Mouse (Mus musculus): ENCODE results near the gene Dnajc16. TPM values are rescaled to one million over a fixed set of nuclear protein-coding genes. Genes with fewer than 3 reads are reported as not detected.

The Dnajc16 gene
- polyA plus RNA-seq, 1 experiment from 2014 or later, result 4.0 TPM

DNA sequence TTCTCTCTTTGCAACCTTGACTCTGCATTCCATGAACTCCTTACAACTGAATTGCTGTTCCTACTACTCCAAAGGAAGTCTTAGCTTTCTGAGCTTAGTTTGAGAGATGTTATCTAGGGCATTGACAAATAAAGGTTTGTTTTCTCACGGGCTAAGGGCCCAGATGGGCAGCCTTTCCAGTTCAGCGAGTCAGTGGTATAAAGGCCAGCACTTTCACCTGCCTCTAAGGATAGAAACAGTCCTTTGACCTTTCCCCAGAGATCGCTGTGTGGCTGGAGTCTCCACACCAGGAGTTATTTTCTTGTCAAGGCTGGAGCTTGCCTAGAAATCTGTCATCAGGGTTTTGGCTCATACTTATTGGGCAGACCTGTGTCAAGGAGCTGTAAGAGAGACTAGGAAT lies 65.0 kb downstream of the Dnajc16 start:
- WGBS, result 59% methylated on average over 3 of the region's 3 CpGs
- H3K4me3 ChIP-seq (ENCODE audit: low read depth, low read length), result no peak overlapping the region
- H3K36me3 ChIP-seq (replicated peaks; ENCODE audit: control insufficient read depth, insufficient read depth, low read depth, low read length), result no peaks in the 10 kb centered on the region

DNA sequence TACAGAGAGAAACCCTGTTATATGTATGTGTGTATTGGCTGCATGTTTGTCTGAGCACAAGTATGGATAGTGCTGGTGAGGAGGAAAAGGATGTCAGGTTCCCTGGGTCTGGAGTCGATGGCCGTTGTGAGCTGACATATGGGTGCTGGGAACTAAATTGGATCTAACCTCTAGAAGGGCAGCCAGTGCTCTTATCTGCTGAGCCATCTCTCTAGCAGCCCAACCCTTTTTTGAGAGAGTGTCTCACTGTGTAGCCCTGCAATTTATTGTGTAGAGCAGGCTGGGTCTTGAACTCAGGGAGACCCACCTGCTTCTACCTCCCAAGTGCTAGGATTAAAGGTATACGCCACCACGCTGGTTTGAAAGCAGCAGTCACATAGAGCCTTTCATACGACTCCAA lies 65.5 kb downstream of the Dnajc16 start:
- ATAC-seq (replicated peaks; ENCODE audit: insufficient number of reproducible peaks, low FRiP score, low TSS enrichment, low read depth), result no peak
- WGBS, result 72% methylated on average over 5 of the region's 5 CpGs
- Histone ChIP-seq H3K9me3 (replicated peaks; ENCODE audit: control insufficient read depth, low read length) (no peaks in the 10 kb centered on the region), H3K27ac (replicated peaks; ENCODE audit: low read depth, low read length) (no peak overlapping the region), H3K9ac (replicated peaks; ENCODE audit: low read length) (no peak overlapping the region), H3K4me2 (ENCODE audit: low read depth, low read length) (no peak overlapping the region), H3K4me3 (ENCODE audit: low read depth, low read length) (no peak overlapping the region), H3K4me1 (ENCODE audit: control insufficient read depth, insufficient read depth, low read length) (no peaks in the 10 kb centered on the region), H3K36me3 (replicated peaks; ENCODE audit: control insufficient read depth, insufficient read depth, low read depth, low read length) (no peaks in the 10 kb centered on the region), H3K27me3 (ENCODE audit: control insufficient read depth, insufficient read depth, low read length) (no peaks in the 10 kb centered on the region)
- DNase-seq (ENCODE audit: low spot score), result no peak

More for the DNA sequence above, 65.0 kb downstream of the Dnajc16 start:
- H3K27ac ChIP-seq (replicated peaks; ENCODE audit: low read depth, low read length), result no peak overlapping the region
- no peak overlapping the region for H3K9ac ChIP-seq (replicated peaks; ENCODE audit: low read length)
- H3K27me3 ChIP-seq (ENCODE audit: control insufficient read depth, insufficient read depth, low read length), result no peaks in the 10 kb centered on the region
- no peaks in the 10 kb centered on the region for H3K9me3 ChIP-seq (replicated peaks; ENCODE audit: control insufficient read depth, low read length)
- no peaks in the 10 kb centered on the region for H3K4me1 ChIP-seq (ENCODE audit: control insufficient read depth, insufficient read depth, low read length)
- no peak overlapping the region for H3K4me2 ChIP-seq (ENCODE audit: low read depth, low read length)
- no peak for DNase-seq (ENCODE audit: low spot score)
- ATAC-seq (replicated peaks; ENCODE audit: insufficient number of reproducible peaks, low FRiP score, low TSS enrichment, low read depth), result no peak

DNA sequence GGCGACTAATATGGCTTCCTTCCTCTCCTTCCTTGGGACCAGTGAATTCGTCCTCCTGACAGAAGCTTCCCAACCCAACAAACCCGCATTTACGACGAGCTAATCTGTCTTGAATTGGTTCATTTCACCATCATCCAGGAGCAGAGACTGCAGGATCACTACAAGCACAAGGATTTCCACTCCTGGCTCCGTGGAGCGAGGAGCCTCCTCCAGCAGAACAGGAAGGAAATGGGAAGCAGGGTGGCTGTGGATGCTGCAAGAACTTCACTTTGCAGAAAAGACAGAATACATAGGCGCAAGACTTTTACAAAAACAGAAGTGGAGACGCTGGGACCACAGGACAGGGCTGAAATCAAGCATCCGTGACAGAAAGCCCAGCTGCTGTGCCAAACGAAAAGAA lies 66.1 kb downstream of the Dnajc16 start:
- Histone ChIP-seq H3K4me1 (ENCODE audit: control insufficient read depth, insufficient read depth, low read length) (no peaks in the 10 kb centered on the region), H3K36me3 (replicated peaks; ENCODE audit: control insufficient read depth, insufficient read depth, low read depth, low read length) (no peaks in the 10 kb centered on the region), H3K4me3 (ENCODE audit: low read depth, low read length) (no peak overlapping the region), H3K4me2 (ENCODE audit: low read depth, low read length) (no peak overlapping the region), H3K9me3 (replicated peaks; ENCODE audit: control insufficient read depth, low read length) (no peaks in the 10 kb centered on the region), H3K9ac (replicated peaks; ENCODE audit: low read length) (no peak overlapping the region), H3K27ac (replicated peaks; ENCODE audit: low read depth, low read length) (no peak overlapping the region), H3K27me3 (ENCODE audit: control insufficient read depth, insufficient read depth, low read length) (no peaks in the 10 kb centered on the region)
- DNase-seq (ENCODE audit: low spot score), result no peak
- no peak for ATAC-seq (replicated peaks; ENCODE audit: insufficient number of reproducible peaks, low FRiP score, low TSS enrichment, low read depth)
- 75% methylated on average over 11 of the region's 11 CpGs for WGBS

DNA sequence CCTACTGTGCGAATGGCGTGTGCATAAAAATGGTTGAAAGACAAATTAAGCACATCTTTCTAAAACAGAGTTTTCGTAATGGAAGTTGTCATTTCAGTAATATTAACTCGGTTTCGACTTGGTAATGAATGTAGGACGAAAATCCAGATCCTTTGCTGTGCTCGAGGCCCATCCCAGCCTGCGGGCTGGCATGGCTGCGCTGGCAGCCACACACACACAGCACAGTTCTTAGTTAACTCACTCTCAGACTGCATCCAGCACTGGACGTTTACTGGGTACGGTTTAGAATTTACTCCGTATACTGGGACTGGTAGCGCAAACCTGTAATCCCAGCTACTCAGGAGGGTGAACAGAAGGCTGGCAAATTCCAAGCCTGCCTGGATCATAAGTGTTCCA lies 67.1 kb downstream of the Dnajc16 start:
- Histone ChIP-seq H3K9me3 (replicated peaks; ENCODE audit: control insufficient read depth, low read length) (no peaks in the 10 kb centered on the region), H3K4me2 (ENCODE audit: low read depth, low read length) (peak overlapping the region; percentile 79), H3K27ac (replicated peaks; ENCODE audit: low read depth, low read length) (no peak overlapping the region), H3K9ac (replicated peaks; ENCODE audit: low read length) (peak overlapping the region; percentile 97), H3K4me3 (ENCODE audit: low read depth, low read length) (peak overlapping the region; percentile 99), H3K4me1 (ENCODE audit: control insufficient read depth, insufficient read depth, low read length) (no peaks in the 10 kb centered on the region), H3K27me3 (ENCODE audit: control insufficient read depth, insufficient read depth, low read length) (no peaks in the 10 kb centered on the region), H3K36me3 (replicated peaks; ENCODE audit: control insufficient read depth, insufficient read depth, low read depth, low read length) (no peaks in the 10 kb centered on the region)
- no peak for DNase-seq (ENCODE audit: low spot score)
- WGBS, result 10% methylated on average over 13 of the region's 13 CpGs
- ATAC-seq (replicated peaks; ENCODE audit: insufficient number of reproducible peaks, low FRiP score, low TSS enrichment, low read depth), result 0 out of 2 replicates have a peak, but pooled peaks have one; percentile 36

DNA sequence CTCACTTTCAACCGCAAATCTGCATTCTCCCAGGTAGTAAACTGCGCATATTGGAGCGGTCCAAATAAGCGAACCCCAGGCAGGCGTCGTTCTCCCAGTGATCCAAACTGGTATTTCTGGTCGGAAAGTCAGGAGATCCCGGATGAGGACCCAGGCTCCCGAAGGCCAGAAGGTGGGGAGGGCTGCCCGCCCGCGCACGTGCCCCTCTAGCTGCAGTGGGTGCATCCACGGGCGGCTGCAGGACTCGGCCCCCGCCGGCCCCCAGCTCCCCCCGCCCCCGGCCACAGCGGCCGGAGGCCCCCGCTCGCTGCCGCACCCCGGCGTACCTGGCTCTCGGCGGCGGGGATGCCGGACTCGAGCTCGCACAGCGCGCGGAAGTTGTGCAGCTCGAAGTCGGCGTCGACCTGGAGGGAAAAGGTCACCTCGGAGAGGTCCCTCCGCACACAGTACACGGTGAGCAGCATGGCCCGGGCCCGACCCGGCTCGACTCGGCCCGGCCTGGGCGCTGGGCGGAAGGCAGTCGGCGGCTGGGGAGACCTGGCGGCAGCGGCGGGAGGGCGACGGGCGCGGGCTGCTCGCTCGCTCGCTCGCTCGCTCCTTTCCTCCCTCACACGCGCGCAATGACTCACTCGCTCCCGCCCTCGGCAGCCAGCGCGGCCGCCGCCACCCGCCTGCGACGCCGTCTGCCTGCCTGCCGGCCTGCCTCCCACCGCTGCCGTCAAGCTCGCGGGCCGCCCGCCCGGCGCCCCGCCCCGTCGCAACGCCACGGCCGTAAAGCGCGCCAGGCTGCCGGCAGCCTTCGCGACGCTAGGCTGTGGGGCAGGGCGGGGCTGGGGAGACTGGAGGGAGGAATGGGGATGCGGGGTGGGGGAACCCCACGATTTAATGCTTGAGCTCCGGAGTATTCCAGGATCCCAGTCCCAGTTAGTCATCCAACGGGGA lies 67.7 kb downstream of the Dnajc16 start, which contains the start of gene Ddi2:
Gene Ddi2, minus strand, starts transcription at position 689 of the 942 bp plus-strand sequence.
- ATAC-seq (replicated peaks; ENCODE audit: insufficient number of reproducible peaks, low FRiP score, low TSS enrichment, low read depth) (peak; percentile 84), DNase-seq (ENCODE audit: low spot score) (peak; percentile 93)
- H3K27ac ChIP-seq (replicated peaks; ENCODE audit: low read depth, low read length), result peak within 1 kb of the TSS; percentile 87
- peak within 1 kb of the TSS; percentile 99 for H3K4me3 ChIP-seq (ENCODE audit: low read depth, low read length)
- under 1% methylated on average over 101 of the region's 105 CpGs for WGBS
- H3K4me1 ChIP-seq (ENCODE audit: control insufficient read depth, insufficient read depth, low read length), result no peaks in the 10 kb centered on the region
- H3K9ac ChIP-seq (replicated peaks; ENCODE audit: low read length), result peak within 1 kb of the TSS; percentile 97
- H3K36me3 ChIP-seq (replicated peaks; ENCODE audit: control insufficient read depth, insufficient read depth, low read depth, low read length), result no peaks in the 10 kb centered on the region
- H3K27me3 ChIP-seq (ENCODE audit: control insufficient read depth, insufficient read depth, low read length), result no peaks in the 10 kb centered on the region
- no peaks in the 10 kb centered on the region for H3K9me3 ChIP-seq (replicated peaks; ENCODE audit: control insufficient read depth, low read length)
- peak within 1 kb of the TSS; percentile 79 for H3K4me2 ChIP-seq (ENCODE audit: low read depth, low read length)

DNA sequence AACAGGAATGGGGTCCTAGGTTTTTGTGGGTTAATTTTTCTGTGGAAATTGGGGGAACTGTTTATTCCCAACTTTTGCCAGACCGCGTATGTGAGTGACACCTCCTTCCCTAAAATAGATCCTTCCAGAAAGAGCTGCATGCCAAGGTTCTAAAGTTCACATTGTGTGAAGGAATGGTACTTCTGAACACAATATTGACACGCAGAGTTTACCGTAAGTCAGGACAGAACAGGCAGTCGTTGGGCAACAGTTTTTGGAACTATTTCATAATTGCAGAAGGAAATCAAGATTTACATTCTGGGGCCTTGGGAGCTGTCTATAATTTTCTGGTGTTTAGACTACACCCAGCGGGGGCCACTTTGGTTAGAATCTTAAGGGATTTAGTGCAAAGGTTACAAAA lies 68.8 kb downstream of the Dnajc16 start:
- peak overlapping the region; percentile 99 for H3K4me3 ChIP-seq (ENCODE audit: low read depth, low read length)
- H3K27ac ChIP-seq (replicated peaks; ENCODE audit: low read depth, low read length), result no peak overlapping the region
- H3K27me3 ChIP-seq (ENCODE audit: control insufficient read depth, insufficient read depth, low read length), result no peaks in the 10 kb centered on the region
- no peaks in the 10 kb centered on the region for H3K4me1 ChIP-seq (ENCODE audit: control insufficient read depth, insufficient read depth, low read length)
- ATAC-seq (replicated peaks; ENCODE audit: insufficient number of reproducible peaks, low FRiP score, low TSS enrichment, low read depth), result no peak
- no peak overlapping the region for H3K9ac ChIP-seq (replicated peaks; ENCODE audit: low read length)
- H3K4me2 ChIP-seq (ENCODE audit: low read depth, low read length), result peak overlapping the region; percentile 79
- no peak for DNase-seq (ENCODE audit: low spot score)
- no peaks in the 10 kb centered on the region for H3K9me3 ChIP-seq (replicated peaks; ENCODE audit: control insufficient read depth, low read length)
- no peaks in the 10 kb centered on the region for H3K36me3 ChIP-seq (replicated peaks; ENCODE audit: control insufficient read depth, insufficient read depth, low read depth, low read length)
- WGBS, result 71% methylated on average over 6 of the region's 6 CpGs

DNA sequence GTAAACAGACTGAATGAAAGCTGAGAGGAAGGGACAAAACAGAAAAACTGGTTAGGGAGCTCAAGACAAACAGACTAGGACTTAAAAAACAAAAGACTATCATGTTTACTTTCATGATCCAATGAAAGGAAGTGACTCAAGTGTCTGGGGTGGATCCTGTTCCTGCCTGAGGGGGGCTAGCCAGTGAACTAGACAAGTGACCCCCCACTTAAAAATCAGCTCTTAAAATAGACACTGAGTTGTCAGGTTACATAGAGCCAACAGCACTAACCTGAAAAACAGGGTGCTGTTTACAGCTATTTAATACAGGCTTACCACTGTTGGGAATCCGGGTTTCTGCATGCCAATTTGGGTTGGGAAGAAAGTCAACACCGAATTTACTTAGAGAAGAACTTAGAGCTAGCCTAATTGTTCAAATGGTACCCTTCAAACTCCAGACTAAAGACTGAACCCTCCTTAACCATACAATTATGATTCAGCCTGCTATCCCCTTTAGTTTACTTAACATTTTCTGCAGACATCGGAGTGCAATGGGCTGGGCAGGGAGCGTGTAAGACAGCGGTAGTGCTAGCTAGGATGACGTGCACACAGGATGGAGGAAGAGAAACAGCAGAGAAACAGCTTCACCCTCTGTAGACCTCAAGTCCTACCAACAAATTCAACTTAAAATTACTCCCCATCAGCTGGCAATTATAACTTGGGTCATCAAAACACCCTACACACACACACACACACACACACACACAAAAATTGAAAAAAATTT lies 69.8 kb downstream of the Dnajc16 start:
- no peak overlapping the region for H3K4me3 ChIP-seq (ENCODE audit: low read depth, low read length)
- DNase-seq (ENCODE audit: low spot score) (no peak), ATAC-seq (replicated peaks; ENCODE audit: insufficient number of reproducible peaks, low FRiP score, low TSS enrichment, low read depth) (no peak)
- WGBS, result 76% methylated on average over 6 of the region's 6 CpGs
- H3K9me3 ChIP-seq (replicated peaks; ENCODE audit: control insufficient read depth, low read length), result no peaks in the 10 kb centered on the region
- H3K36me3 ChIP-seq (replicated peaks; ENCODE audit: control insufficient read depth, insufficient read depth, low read depth, low read length), result no peaks in the 10 kb centered on the region
- no peak overlapping the region for H3K9ac ChIP-seq (replicated peaks; ENCODE audit: low read length)
- H3K27me3 ChIP-seq (ENCODE audit: control insufficient read depth, insufficient read depth, low read length), result no peaks in the 10 kb centered on the region
- no peak overlapping the region for H3K27ac ChIP-seq (replicated peaks; ENCODE audit: low read depth, low read length)
- H3K4me1 ChIP-seq (ENCODE audit: control insufficient read depth, insufficient read depth, low read length), result no peaks in the 10 kb centered on the region
- no peak overlapping the region for H3K4me2 ChIP-seq (ENCODE audit: low read depth, low read length)

DNA sequence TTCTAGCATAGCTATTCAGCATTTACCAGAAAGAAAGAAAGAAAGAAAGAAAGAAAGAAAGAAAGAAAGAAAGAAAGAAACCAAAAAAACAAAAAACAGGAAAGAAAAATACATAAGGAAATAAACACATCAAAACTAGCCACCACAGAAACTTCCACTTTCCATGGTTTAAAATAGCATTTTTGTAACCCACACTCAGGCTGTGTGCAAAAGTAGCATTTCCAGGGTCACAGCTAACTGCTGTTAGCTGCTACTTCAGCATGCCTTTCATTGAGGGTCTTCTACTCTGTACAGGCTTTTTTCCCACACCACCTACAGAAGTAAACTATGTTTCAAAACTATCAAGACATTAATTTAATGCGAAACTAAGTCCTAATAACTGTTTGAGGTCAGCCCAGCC lies 71.4 kb downstream of the Dnajc16 start:
- H3K4me1 ChIP-seq (ENCODE audit: control insufficient read depth, insufficient read depth, low read length), result peaks cover 3% of the 10 kb centered on the region; the same call in 1 of the 2 replicates
- no peak overlapping the region for H3K27ac ChIP-seq (replicated peaks; ENCODE audit: low read depth, low read length)
- H3K36me3 ChIP-seq (replicated peaks; ENCODE audit: control insufficient read depth, insufficient read depth, low read depth, low read length), result no peaks in the 10 kb centered on the region
- no peak overlapping the region for H3K4me2 ChIP-seq (ENCODE audit: low read depth, low read length)
- H3K4me3 ChIP-seq (ENCODE audit: low read depth, low read length), result no peak overlapping the region
- ATAC-seq (replicated peaks; ENCODE audit: insufficient number of reproducible peaks, low FRiP score, low TSS enrichment, low read depth) (no peak), DNase-seq (ENCODE audit: low spot score) (no peak)
- no peak overlapping the region for H3K9ac ChIP-seq (replicated peaks; ENCODE audit: low read length)
- no peaks in the 10 kb centered on the region for H3K27me3 ChIP-seq (ENCODE audit: control insufficient read depth, insufficient read depth, low read length)
- 86% methylated on average over 1 of the region's 1 CpGs for whole genome bisulfite sequencing
- H3K9me3 ChIP-seq (replicated peaks; ENCODE audit: control insufficient read depth, low read length), result no peaks in the 10 kb centered on the region
